Mouse (Mus musculus) MEL (cell line): Measurements from ENCODE around the gene Zic2. TPM values are rescaled to one million over a fixed set of nuclear protein-coding genes. Genes with fewer than 3 reads are reported as not detected.

Source experiments
- DNase-seq: peaks from one replicate; pipeline ENCODE4 v3.0.0; 2011; ENCODE audit warnings: low read depth, low spot score
- H3K27ac ChIP-seq: 2 replicates; pipeline ENCODE4 v1.5.1; 2012; ENCODE audit warnings: low read depth, mild to moderate bottlenecking, control low read depth, low read length, moderate library complexity; ENCODE audit not compliant: control insufficient read depth
- H3K27me3 ChIP-seq, 2 experiments: fragments of 150-350 bp in 1 of 2; sonication (generic) in 1 of 2; 2 replicates each; pipeline ENCODE4 v1.6.1; 2012; ENCODE audit warnings: low read length in 2 of 2, mild to moderate bottlenecking in 2 of 2, improper control_type of control experiment in 1 of 2, moderate library complexity in 1 of 2; ENCODE audit not compliant: insufficient read depth in 2 of 2, control insufficient read depth in 1 of 2
- H3K36me3 ChIP-seq, 2 experiments: 2 replicates each; pipeline ENCODE4 v1.6.1; 2012 to 2014; ENCODE audit warnings: low read length in 2 of 2, improper control_type of control experiment in 1 of 2, inconsistent platforms in 1 of 2, mild to moderate bottlenecking in 1 of 2; ENCODE audit not compliant: insufficient read depth in 2 of 2, control insufficient read depth in 1 of 2
- H3K4me1 ChIP-seq, 2 experiments: fragments of 150-350 bp in 1 of 2; sonication (generic) in 1 of 2; 2 replicates each; pipeline ENCODE4 v1.6.1; 2012; ENCODE audit warnings: low read length in 2 of 2, improper control_type of control experiment in 1 of 2, mild to moderate bottlenecking in 1 of 2; ENCODE audit not compliant: insufficient read depth in 2 of 2, control insufficient read depth in 1 of 2
- H3K4me3 ChIP-seq, 2 experiments: fragments of 150-350 bp in 1 of 2; sonication (generic) in 1 of 2; 2 replicates each; pipeline ENCODE4 v1.5.1; 2012; ENCODE audit warnings: low read depth in 2 of 2, low read length in 2 of 2, mild to moderate bottlenecking in 2 of 2, moderate library complexity in 2 of 2, control low read depth in 1 of 2, improper control_type of control experiment in 1 of 2; ENCODE audit not compliant: control insufficient read depth in 1 of 2, insufficient read depth in 1 of 2
- H3K79me2 ChIP-seq: 2 replicates; pipeline ENCODE4 v1.6.1; 2012; ENCODE audit warnings: mild to moderate bottlenecking, low read length, moderate library complexity; ENCODE audit not compliant: control insufficient read depth, poor library complexity, insufficient read depth
- H3K9ac ChIP-seq: 2 replicates; pipeline ENCODE4 v1.6.1; 2012; ENCODE audit warnings: low read depth, mild to moderate bottlenecking, control low read depth, low read length, moderate library complexity; ENCODE audit not compliant: control insufficient read depth, poor library complexity, severe bottlenecking
- H3K9me3 ChIP-seq: fragments of 150-350 bp; sonication (generic); replicated peaks from 2 replicates; pipeline ENCODE4 v1.6.1; 2012; ENCODE audit warnings: mild to moderate bottlenecking, low read length, improper control_type of control experiment, moderate library complexity; ENCODE audit not compliant: insufficient read depth
- BHLHE40 ChIP-seq: IDR thresholded peaks from 2 replicates; pipeline ENCODE4 v1.6.1; 2012; ENCODE audit warnings: low read depth, mild to moderate bottlenecking, inconsistent platforms, low read length, improper control_type of control experiment, borderline replicate concordance
- CHD1 ChIP-seq: IDR thresholded peaks from 2 replicates; pipeline ENCODE4 v1.6.1; 2012; ENCODE audit warnings: low read depth, mild to moderate bottlenecking, inconsistent platforms, low read length, improper control_type of control experiment
- E2F4 ChIP-seq: IDR thresholded peaks from 2 replicates; pipeline ENCODE4 v1.6.1; 2011; ENCODE audit warnings: low read depth, low read length, improper control_type of control experiment, borderline replicate concordance
- ELF1 ChIP-seq: IDR thresholded peaks from 2 replicates; pipeline ENCODE4 v1.6.1; 2014; ENCODE audit warnings: low read depth, mild to moderate bottlenecking, inconsistent platforms, low read length, improper control_type of control experiment, moderate library complexity
- ETS1 ChIP-seq: IDR thresholded peaks from 2 replicates; pipeline ENCODE4 v1.6.1; 2012; ENCODE audit warnings: low read depth, mild to moderate bottlenecking, inconsistent platforms, low read length, improper control_type of control experiment, moderate library complexity
- GABPA ChIP-seq: IDR thresholded peaks from 2 replicates; pipeline ENCODE4 v1.6.1; 2012; ENCODE audit warnings: low read depth, mild to moderate bottlenecking, inconsistent platforms, low read length, improper control_type of control experiment, moderate library complexity
- GATA1 ChIP-seq: IDR thresholded peaks from 2 replicates; pipeline ENCODE4 v1.6.1; 2011; ENCODE audit warnings: low read depth, low read length, improper control_type of control experiment
- HCFC1 ChIP-seq: IDR thresholded peaks from 2 replicates; pipeline ENCODE4 v1.6.1; 2012; ENCODE audit warnings: low read depth, mild to moderate bottlenecking, inconsistent platforms, low read length, improper control_type of control experiment, moderate library complexity
- MAFK ChIP-seq: IDR thresholded peaks from 2 replicates; pipeline ENCODE4 v1.6.1; 2011; ENCODE audit warnings: low read depth, mild to moderate bottlenecking, low read length, improper control_type of control experiment, borderline replicate concordance
- MAX ChIP-seq: IDR thresholded peaks from 2 replicates; pipeline ENCODE4 v1.6.1; 2011; ENCODE audit warnings: low read length, improper control_type of control experiment
- MAZ ChIP-seq: IDR thresholded peaks from 2 replicates; pipeline ENCODE4 v1.6.1; 2012; ENCODE audit warnings: low read depth, mild to moderate bottlenecking, inconsistent platforms, low read length, improper control_type of control experiment
- MEF2A ChIP-seq: IDR thresholded peaks from 2 replicates; pipeline ENCODE4 v1.6.1; 2014; ENCODE audit warnings: low read depth, mild to moderate bottlenecking, inconsistent platforms, low read length, improper control_type of control experiment; ENCODE audit not compliant: poor library complexity, insufficient replicate concordance, severe bottlenecking; ENCODE audit errors: extremely low read depth
- MXI1 ChIP-seq: IDR thresholded peaks from 2 replicates; pipeline ENCODE4 v1.6.1; 2011; ENCODE audit warnings: mild to moderate bottlenecking, low read depth, low read length, improper control_type of control experiment
- NRF1 ChIP-seq: IDR thresholded peaks from 2 replicates; pipeline ENCODE4 v1.6.1; 2014; ENCODE audit warnings: low read depth, mild to moderate bottlenecking, inconsistent platforms, low read length, improper control_type of control experiment, moderate library complexity; ENCODE audit not compliant: poor library complexity, insufficient read depth, severe bottlenecking
- POLR2A ChIP-seq, 2 experiments: IDR thresholded peaks; 2 replicates each; pipeline ENCODE4 v1.6.1; 2011 to 2012; ENCODE audit warnings: low read length in 2 of 2, mild to moderate bottlenecking in 2 of 2, control low read depth in 1 of 2, improper control_type of control experiment in 1 of 2, low read depth in 1 of 2, moderate library complexity in 1 of 2; ENCODE audit not compliant: control insufficient read depth in 1 of 2, insufficient read depth in 1 of 2, poor library complexity in 1 of 2
- RAD21 ChIP-seq: IDR thresholded peaks from 2 replicates; pipeline ENCODE4 v1.6.1; 2011; ENCODE audit warnings: mild to moderate bottlenecking, low read depth, low read length, improper control_type of control experiment
- RCOR1 ChIP-seq: IDR thresholded peaks from 2 replicates; pipeline ENCODE4 v1.6.1; 2012; ENCODE audit warnings: low read depth, mild to moderate bottlenecking, inconsistent platforms, low read length, improper control_type of control experiment
- SMC3 ChIP-seq: IDR thresholded peaks from 2 replicates; pipeline ENCODE4 v1.6.1; 2011; ENCODE audit warnings: low read depth, low read length, improper control_type of control experiment
- TAL1 ChIP-seq: IDR thresholded peaks from 2 replicates; pipeline ENCODE4 v1.6.1; 2012; ENCODE audit warnings: mild to moderate bottlenecking, inconsistent platforms, low read length, moderate library complexity, mixed read lengths
- TBP ChIP-seq: IDR thresholded peaks from 2 replicates; pipeline ENCODE4 v1.8.0; 2011; ENCODE audit warnings: low read depth, low read length, improper control_type of control experiment
- USF1 ChIP-seq: IDR thresholded peaks from 2 replicates; pipeline ENCODE4 v1.6.1; 2014; ENCODE audit warnings: low read depth, mild to moderate bottlenecking, inconsistent platforms, low read length, improper control_type of control experiment, moderate library complexity
- USF2 ChIP-seq, 2 experiments: IDR thresholded peaks; 2 replicates each; pipeline ENCODE4 v1.6.1; 2011 to 2012; ENCODE audit warnings: improper control_type of control experiment in 2 of 2, low read length in 2 of 2, borderline replicate concordance in 1 of 2, inconsistent platforms in 1 of 2, low read depth in 1 of 2, mild to moderate bottlenecking in 1 of 2; ENCODE audit not compliant: insufficient read depth in 1 of 2
- ZC3H11A ChIP-seq: IDR thresholded peaks from 2 replicates; pipeline ENCODE4 v1.6.1; 2012; ENCODE audit warnings: low read depth, mild to moderate bottlenecking, inconsistent platforms, low read length, improper control_type of control experiment
- ZKSCAN1 ChIP-seq: IDR thresholded peaks from 2 replicates; pipeline ENCODE4 v1.6.1; 2012; ENCODE audit warnings: low read depth, mild to moderate bottlenecking, inconsistent platforms, low read length, improper control_type of control experiment, moderate library complexity
- ZMIZ1 ChIP-seq: IDR thresholded peaks from 2 replicates; pipeline ENCODE4 v1.6.1; 2012; ENCODE audit warnings: low read depth, mild to moderate bottlenecking, inconsistent platforms, low read length, improper control_type of control experiment, moderate library complexity
- polyA plus RNA-seq, 2 experiments: library from polyadenylated mRNA; stranded (reverse) in 1 of 2; unstranded in 1 of 2; fragments of >175 nt in 1 of 2; fragments of >200 nt in 1 of 2; gene quantifications; 2 replicates each; pipeline versions ENCODE4 v1.2.1 to v1.2.4; 2012; ENCODE audit warnings: low replicate concordance in 2 of 2, low read depth in 1 of 2; ENCODE audit not compliant: insufficient read length in 2 of 2, insufficient read depth in 1 of 2, missing spikeins in 1 of 2
- total RNA-seq: library from RNA; depleted of rRNA; stranded (reverse); fragments of 300-350 nt; gene quantifications from 2 replicates; pipeline ENCODE4 v1.2.3, GENCODE M21; 2012

The Zic2 gene
- total and polyA plus RNA-seq, 3 experiments = 1.1 TPM; not detected in 2

DNA sequence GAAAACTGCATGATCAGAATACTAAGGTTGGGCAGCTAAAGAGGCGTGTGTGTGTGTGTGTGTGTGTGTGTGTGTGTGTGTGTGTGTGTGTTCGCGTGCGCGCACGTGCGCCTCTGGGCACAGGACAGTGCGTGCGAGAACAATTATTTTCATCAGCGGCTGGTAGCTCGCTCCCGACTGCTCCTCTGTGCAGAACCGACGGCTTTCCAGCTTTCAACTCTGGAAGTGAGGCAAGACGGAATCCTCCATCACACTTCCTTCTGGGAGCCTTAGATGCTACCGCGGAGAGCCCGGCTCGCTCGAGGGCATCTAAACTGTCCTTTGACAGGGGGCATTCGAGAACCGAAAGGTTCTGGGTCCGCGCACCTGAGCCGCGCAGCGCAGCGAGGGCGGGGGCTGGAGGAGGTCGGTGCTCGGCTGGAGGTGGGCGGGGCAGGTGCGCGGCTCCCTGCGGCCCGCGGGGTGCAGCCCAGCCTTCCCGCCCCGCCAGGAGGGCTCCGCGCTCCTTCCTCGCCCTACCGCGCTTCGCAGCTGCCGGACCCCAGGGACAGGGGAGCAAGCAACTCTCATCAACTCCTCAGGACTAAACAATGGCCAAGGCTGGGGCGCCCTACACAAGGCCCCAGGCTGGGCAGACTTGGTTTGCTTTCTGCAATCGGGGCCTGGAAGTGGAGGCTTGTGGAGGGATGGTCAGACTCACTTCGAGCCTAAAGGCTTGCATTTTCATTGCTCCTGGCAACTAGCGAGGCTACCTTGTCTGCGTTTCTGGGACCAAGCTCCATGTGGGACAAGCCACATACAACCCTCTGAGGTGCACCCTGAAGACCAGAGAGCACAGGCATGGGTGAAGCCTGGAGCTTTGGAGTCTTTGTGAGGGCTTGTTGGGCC lies 15.4 kb downstream of the Zic2 start, which contains the start of gene Gm10837:
Gene Gm10837, plus strand, starts transcription at position 146 of the 888 bp plus-strand sequence.
- Histone ChIP-seq H3K27ac (no peak within 1 kb of the TSS), H3K27me3 (no peaks in the 10 kb centered on the region), H3K4me1 (no peaks in the 10 kb centered on the region), H3K9me3 (no peaks in the 10 kb centered on the region), H3K4me3 (no peak within 1 kb of the TSS), H3K36me3 (no peaks in the 10 kb centered on the region), H3K9ac (no peak within 1 kb of the TSS), H3K79me2 (no peaks in the 10 kb centered on the region)
- no peak for DNase-seq
- no peak for TF ChIP-seq ELF1
- no peak for TF ChIP-seq POLR2A (IDR thresholded peaks at IDR 0.05; ENCODE audit: control insufficient read depth in 1 of 2, insufficient read depth in 1 of 2, low read depth in 1 of 2, low read length in 2 of 2, poor library complexity in 1 of 2)
- TF ChIP-seq MAZ = no peak
- no peak for TF ChIP-seq NRF1
- no peak for TF ChIP-seq RAD21
- no peak for TF ChIP-seq MAX
- no peak for TF ChIP-seq MXI1
- no peak for TF ChIP-seq TAL1
- TF ChIP-seq ZC3H11A = no peak
- TF ChIP-seq E2F4 = no peak
- no peak for TF ChIP-seq USF2 (IDR thresholded peaks at IDR 0.05; ENCODE audit: borderline replicate concordance in 1 of 2, insufficient read depth in 1 of 2, low read depth in 1 of 2, low read length in 2 of 2)
- TF ChIP-seq, all 39 proteins: peak for 0

DNA sequence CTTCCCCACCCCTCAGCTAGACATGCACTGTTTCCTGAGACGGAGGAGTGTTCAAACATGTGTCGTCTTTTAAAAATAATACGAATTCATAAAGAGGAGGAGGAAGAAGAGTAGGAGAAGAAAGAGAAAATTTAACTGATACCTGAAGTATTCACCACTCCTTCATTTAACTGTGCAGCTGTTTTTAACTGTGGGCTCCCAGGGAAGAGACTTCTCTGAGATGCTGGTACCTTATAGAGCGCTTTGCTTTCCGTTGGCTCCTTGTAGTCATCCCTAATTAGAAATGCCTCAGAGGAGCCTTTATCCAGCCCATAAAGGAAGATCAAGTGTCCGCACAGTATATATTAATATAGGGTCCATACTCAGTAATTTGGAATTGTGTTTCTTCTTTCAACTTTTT lies 16.3 kb downstream of the Zic2 start:
- TF ChIP-seq TBP (no peak), BHLHE40 (no peak), GATA1 (no peak), MAX (no peak), ETS1 (no peak), HCFC1 (no peak), SMC3 (no peak), MEF2A (no peak), RCOR1 (no peak), NRF1 (no peak), MAFK (no peak), ZMIZ1 (no peak), ELF1 (no peak), GABPA (no peak), USF1 (no peak), ZKSCAN1 (no peak), CHD1 (no peak), RAD21 (no peak)
- Histone ChIP-seq H3K36me3 (no peaks in the 10 kb centered on the region), H3K9ac (no peak overlapping the region), H3K79me2 (no peaks in the 10 kb centered on the region), H3K4me1 (no peaks in the 10 kb centered on the region), H3K9me3 (no peaks in the 10 kb centered on the region), H3K27me3 (no peaks in the 10 kb centered on the region), H3K4me3 (no peak overlapping the region), H3K27ac (no peak overlapping the region)
- no peak for DNase-seq
